In genomic region chr1:181353200-181354097, GRCm38 (mm10) we compare ENCODE assay signal across 8 mouse cellular contexts. TPM values are rescaled to one million over a fixed set of nuclear protein-coding genes. Genes with fewer than 3 reads are reported as not detected.
DNase-seq lines count a peak whose midpoint lies in the region; ATAC-seq and TF ChIP-seq lines count a peak whose summit lies in the region.

No protein-coding gene starts in this region.

- 0 out of 2 replicates have a peak, but pooled peaks have one; percentile 24 for ATAC-seq in forebrain, embryonic 12.5 days (ENCODE audit: low FRiP score)
- ATAC-seq in limb, embryonic 13.5 days (ENCODE audit: low FRiP score, low read depth): no peak
- ATAC-seq in neural tube, embryonic 15.5 days (ENCODE audit: low FRiP score): 0 out of 2 replicates have a peak, but pooled peaks have one; percentile 21
- ATAC-seq in inflammation-experienced regulatory T-cells, adult 6 months: no peak

- no peak for TF ChIP-seq POLR2A in bone marrow macrophage, adult 2 months (IDR thresholded peaks at IDR 0.05; ENCODE audit: borderline replicate concordance, low read depth, low read length)

- no peaks in the 10 kb centered on the region for H3K9me3 ChIP-seq in forebrain, embryonic 12.5 days
- no peaks in the 10 kb centered on the region for H3K9me3 ChIP-seq in limb, embryonic 13.5 days
- H3K9me3 ChIP-seq in neural tube, embryonic 15.5 days (replicated peaks): no peaks in the 10 kb centered on the region

- peak overlapping the region; percentile 89 for H3K27ac ChIP-seq in layer of hippocampus, adult 2 months
- H3K27ac ChIP-seq in bone marrow macrophage, adult 2 months (ENCODE audit: insufficient read depth, low read depth, low read length): no peak overlapping the region
- H3K27ac ChIP-seq in forebrain, embryonic 12.5 days: no peak overlapping the region
- H3K27ac ChIP-seq in limb, embryonic 13.5 days: no peak overlapping the region
- H3K27ac ChIP-seq in neural tube, embryonic 15.5 days (replicated peaks): no peak overlapping the region

- H3K9ac ChIP-seq in forebrain, embryonic 12.5 days: peak overlapping the region; percentile 66
- peak overlapping the region; percentile 64; the same call in 1 of the 2 replicates for H3K9ac ChIP-seq in limb, embryonic 13.5 days
- peak overlapping the region; percentile 66 for H3K9ac ChIP-seq in neural tube, embryonic 15.5 days (replicated peaks)

- WGBS in forebrain, embryonic 12.5 days: 2% methylated on average over 33 of the region's 33 CpGs
- WGBS in limb, embryonic 13.5 days: 3% methylated on average over 33 of the region's 33 CpGs
- 4% methylated on average over 33 of the region's 33 CpGs for WGBS in neural tube, embryonic 15.5 days

- peak overlapping the region; percentile 99 for H3K4me2 ChIP-seq in forebrain, embryonic 12.5 days
- peak overlapping the region; percentile 99 for H3K4me2 ChIP-seq in limb, embryonic 13.5 days (replicated peaks)
- peak overlapping the region; percentile 100 for H3K4me2 ChIP-seq in neural tube, embryonic 15.5 days

- peaks cover 56% of the 10 kb centered on the region for H3K27me3 ChIP-seq in forebrain, embryonic 12.5 days
- peaks cover 79% of the 10 kb centered on the region for H3K27me3 ChIP-seq in limb, embryonic 13.5 days
- H3K27me3 ChIP-seq in neural tube, embryonic 15.5 days (replicated peaks): peaks cover 39% of the 10 kb centered on the region

- H3K36me3 ChIP-seq in forebrain, embryonic 12.5 days (replicated peaks): no peaks in the 10 kb centered on the region
- H3K36me3 ChIP-seq in limb, embryonic 13.5 days: no peaks in the 10 kb centered on the region
- no peaks in the 10 kb centered on the region for H3K36me3 ChIP-seq in neural tube, embryonic 15.5 days

- no peak for DNase-seq in layer of hippocampus, adult 2 months (ENCODE audit: low spot score in 2 of 2)
- DNase-seq in layer of hippocampus, adult 18-20 months (ENCODE audit: low spot score in 2 of 2): no peak
- no peak for DNase-seq in T-cell, adult 2 months (ENCODE audit: low spot score)

- peak overlapping the region; percentile 67 for H3K4me3 ChIP-seq in layer of hippocampus, adult 2 months
- H3K4me3 ChIP-seq in bone marrow macrophage, adult 2 months (ENCODE audit: insufficient read depth, low read length): peak overlapping the region; percentile 11; the same call in 1 of the 2 replicates
- peak overlapping the region; percentile 60 for H3K4me3 ChIP-seq in forebrain, embryonic 12.5 days (replicated peaks)
- H3K4me3 ChIP-seq in limb, embryonic 13.5 days: peak overlapping the region; percentile 57
- H3K4me3 ChIP-seq in neural tube, embryonic 15.5 days (replicated peaks): peak overlapping the region; percentile 63

- TF ChIP-seq CTCF in layer of hippocampus, adult 2 months (conservative IDR thresholded peaks at IDR 0.05): no peak
- TF ChIP-seq CTCF in bone marrow macrophage, adult 2 months (IDR thresholded peaks at IDR 0.05; ENCODE audit: low read depth, low read length): no peak

- peaks cover 3% of the 10 kb centered on the region; the same call in 1 of the 2 replicates for H3K4me1 ChIP-seq in bone marrow macrophage, adult 2 months (ENCODE audit: control insufficient read depth, insufficient read depth, low read length)
- H3K4me1 ChIP-seq in forebrain, embryonic 12.5 days: peaks cover 24% of the 10 kb centered on the region
- peaks cover 26% of the 10 kb centered on the region for H3K4me1 ChIP-seq in limb, embryonic 13.5 days
- peaks cover 25% of the 10 kb centered on the region for H3K4me1 ChIP-seq in neural tube, embryonic 15.5 days

RNA-seq across cellular contexts. Expression of gene Cnih3, which starts 1.0 kb away (rescaled TPM):
- total RNA-seq in layer of hippocampus, adult 2 months (2021): 10 to 100 TPM; 68.5 to 71.3 TPM
- total RNA-seq in layer of hippocampus, adult 18-20 months (2021): 10 to 100 TPM; 59.8 to 61.7 TPM
- not detected in 2 replicates for polyA plus RNA-seq in bone marrow macrophage, adult 2 months (2012; ENCODE audit: insufficient read depth, insufficient read length, missing spikeins)
- 4.1 and 4.3 TPM in 2 replicates for polyA plus RNA-seq in forebrain, embryonic 12.5 days (2016; fragmentation: Nextera tagmentation; extraction: Ambion mirVana)
- polyA plus RNA-seq in limb, embryonic 13.5 days (2015; fragmentation: Nextera tagmentation; extraction: Ambion mirVana): 0.71 and 0.87 TPM in 2 replicates
- polyA plus RNA-seq in neural tube, embryonic 15.5 days (2015; fragmentation: Nextera tagmentation; extraction: Ambion mirVana): 15.8 and 20.2 TPM in 2 replicates
- not detected for polyA plus RNA-seq in inflammation-experienced regulatory T-cells, adult 6 months (2017; shearing (Covaris generic))

Comparison
In these comparisons a context has a peak if more than half of its experiments do, and no peak if none do; other contexts are left out.
1. H3K4me3 ChIP-seq: peak in every context shown above with its lines; median percentile 67 in layer of hippocampus, adult 2 months; 63 in neural tube, embryonic 15.5 days; 60 in forebrain, embryonic 12.5 days; 57 in limb, embryonic 13.5 days; 11 in bone marrow macrophage, adult 2 months.
2. ATAC-seq: peak in forebrain, embryonic 12.5 days (single experiment) and neural tube, embryonic 15.5 days (single experiment); none in limb, embryonic 13.5 days (single experiment) and inflammation-experienced regulatory T-cells, adult 6 months (single experiment).
3. Peak in every context shown above with its lines, with median percentiles within 50 percentile points of each other: H3K4me2 ChIP-seq and H3K9ac ChIP-seq.